Mouse (Mus musculus): ENCODE measurements around the gene Fam149b. TPM values are rescaled to one million over a fixed set of nuclear protein-coding genes. Genes with fewer than 3 reads are reported as not detected.

Fam149b gene
- polyA plus RNA-seq (2014; fragmentation: Illumina TruSeq; extraction: RNeasy Lipid Tissue Mini Kit (QIAGEN cat#74804); ENCODE audit: insufficient read depth, low read depth, low replicate concordance) = 17.4 TPM

GRCm38 (mm10) chr14:20347991-20348541 lies at the start of gene Fam149b, which contains the start of gene Ecd:
Gene Fam149b (plus strand): TSS chr14:20348162.
Gene Ecd (minus strand): TSS chr14:20348121.

GRCm38 (mm10) chr14:20388441-20389129 lies 40.6 kb downstream of the Fam149b start, which contains the start of gene Dnajc9:
Gene Dnajc9 (minus strand): TSS chr14:20388910.

GRCm38 (mm10) chr14:20393205-20393913 lies 45.4 kb downstream of the Fam149b start, which contains the start of gene Mrps16:
Gene Mrps16 (minus strand): TSS chr14:20393634.

Other genes with a start within 250 kb of the Fam149b start
- 14.3 TPM for gene Saysd1, start 209.6 kb upstream of the Fam149b start, polyA plus RNA-seq (2014; fragmentation: Illumina TruSeq; extraction: RNeasy Lipid Tissue Mini Kit (QIAGEN cat#74804); ENCODE audit: insufficient read depth, low read depth, low replicate concordance)
- 5.0 TPM for gene Kcnk5, start 166.4 kb upstream of the Fam149b start, polyA plus RNA-seq (2014; fragmentation: Illumina TruSeq; extraction: RNeasy Lipid Tissue Mini Kit (QIAGEN cat#74804); ENCODE audit: insufficient read depth, low read depth, low replicate concordance)
- not detected for gene Kcnk16, start 79.0 kb upstream of the Fam149b start, polyA plus RNA-seq (2014; fragmentation: Illumina TruSeq; extraction: RNeasy Lipid Tissue Mini Kit (QIAGEN cat#74804); ENCODE audit: insufficient read depth, low read depth, low replicate concordance)
- gene Nudt13, start 53.5 kb upstream of the Fam149b start, polyA plus RNA-seq (2014; fragmentation: Illumina TruSeq; extraction: RNeasy Lipid Tissue Mini Kit (QIAGEN cat#74804); ENCODE audit: insufficient read depth, low read depth, low replicate concordance) = 17.6 TPM
- gene Ecd, start within 50 bp of the Fam149b start, polyA plus RNA-seq (2014; fragmentation: Illumina TruSeq; extraction: RNeasy Lipid Tissue Mini Kit (QIAGEN cat#74804); ENCODE audit: insufficient read depth, low read depth, low replicate concordance) = 11.6 TPM
- gene Dnajc9, start 40.7 kb downstream of the Fam149b start, polyA plus RNA-seq (2014; fragmentation: Illumina TruSeq; extraction: RNeasy Lipid Tissue Mini Kit (QIAGEN cat#74804); ENCODE audit: insufficient read depth, low read depth, low replicate concordance) = 30.7 TPM
- gene Mrps16, start 45.5 kb downstream of the Fam149b start, polyA plus RNA-seq (2014; fragmentation: Illumina TruSeq; extraction: RNeasy Lipid Tissue Mini Kit (QIAGEN cat#74804); ENCODE audit: insufficient read depth, low read depth, low replicate concordance) = 67.1 TPM
- gene Cfap70, start 104.1 kb downstream of the Fam149b start, polyA plus RNA-seq (2014; fragmentation: Illumina TruSeq; extraction: RNeasy Lipid Tissue Mini Kit (QIAGEN cat#74804); ENCODE audit: insufficient read depth, low read depth, low replicate concordance) = 3.1 TPM
- 69.0 TPM for gene Anxa7, start 132.0 kb downstream of the Fam149b start, polyA plus RNA-seq (2014; fragmentation: Illumina TruSeq; extraction: RNeasy Lipid Tissue Mini Kit (QIAGEN cat#74804); ENCODE audit: insufficient read depth, low read depth, low replicate concordance)
- 0.38 TPM for gene Mss51, start 148.7 kb downstream of the Fam149b start, polyA plus RNA-seq (2014; fragmentation: Illumina TruSeq; extraction: RNeasy Lipid Tissue Mini Kit (QIAGEN cat#74804); ENCODE audit: insufficient read depth, low read depth, low replicate concordance)
- gene Ppp3cb, start 198.4 kb downstream of the Fam149b start, polyA plus RNA-seq (2014; fragmentation: Illumina TruSeq; extraction: RNeasy Lipid Tissue Mini Kit (QIAGEN cat#74804); ENCODE audit: insufficient read depth, low read depth, low replicate concordance) = 27.9 TPM